Mouse (Mus musculus): ENCODE data around the gene Rtl6. TPM values are rescaled to one million over a fixed set of nuclear protein-coding genes. Genes with fewer than 3 reads are reported as not detected.

Gene Rtl6
- polyA plus RNA-seq, 1 experiment, result 21.6 TPM

GRCm38 (mm10) chr15:84556674-84557073 is 949 bp downstream of the Rtl6 start:
- no peak for TF ChIP-seq CTCF (IDR thresholded peaks at IDR 0.05; ENCODE audit: borderline replicate concordance, insufficient read depth, low read depth, low read length)
- TF ChIP-seq POLR2A (IDR thresholded peaks at IDR 0.05; ENCODE audit: borderline replicate concordance, insufficient read depth, low read length), result no peak
- no peak overlapping the region for H3K27ac ChIP-seq (ENCODE audit: insufficient read depth, low read length)
- H3K4me3 ChIP-seq (replicated peaks; ENCODE audit: insufficient read depth, low read depth, low read length), result peak overlapping the region; percentile 49
- no peaks in the 10 kb centered on the region for H3K27me3 ChIP-seq (ENCODE audit: control insufficient read depth, insufficient read depth, low read length)
- WGBS, result 96% methylated on average over 17 of the region's 17 CpGs
- peak in 1 of 2 experiments; percentile 33 for DNase-seq
- no peaks in the 10 kb centered on the region; the same call in 1 of the 2 replicates for H3K4me1 ChIP-seq (ENCODE audit: control insufficient read depth, insufficient read depth, low read length)

DNA sequence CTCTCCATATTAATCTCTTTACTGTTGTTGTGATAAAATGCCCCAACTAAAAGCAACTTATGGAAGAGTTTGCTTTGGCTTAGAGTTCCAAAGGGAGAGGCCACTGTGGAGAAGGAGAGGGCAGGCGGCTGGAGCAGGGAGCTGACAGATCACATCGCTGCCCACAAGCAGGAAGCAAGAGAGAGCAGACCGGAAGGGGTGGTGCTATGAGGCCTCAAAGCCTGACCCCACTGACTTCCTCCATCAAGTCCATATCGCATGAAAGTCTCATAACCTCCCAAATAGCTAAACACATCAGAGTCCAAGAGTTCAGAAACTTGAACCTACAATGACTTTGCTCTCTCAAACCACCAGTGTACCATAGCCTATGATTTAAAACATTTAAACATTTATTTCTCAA is 6.6 kb downstream of the Rtl6 start:
- Histone ChIP-seq H3K4me3 (replicated peaks; ENCODE audit: insufficient read depth, low read depth, low read length) (no peak overlapping the region), H3K27me3 (ENCODE audit: control insufficient read depth, insufficient read depth, low read length) (no peaks in the 10 kb centered on the region), H3K27ac (ENCODE audit: insufficient read depth, low read length) (no peak overlapping the region), H3K4me1 (ENCODE audit: control insufficient read depth, insufficient read depth, low read length) (no peaks in the 10 kb centered on the region; the same call in 1 of the 2 replicates)
- WGBS, result 96% methylated on average over 4 of the region's 4 CpGs
- DNase-seq, result no peak
- TF ChIP-seq CTCF (IDR thresholded peaks at IDR 0.05; ENCODE audit: borderline replicate concordance, insufficient read depth, low read depth, low read length) (no peak), POLR2A (IDR thresholded peaks at IDR 0.05; ENCODE audit: borderline replicate concordance, insufficient read depth, low read length) (no peak)

DNA sequence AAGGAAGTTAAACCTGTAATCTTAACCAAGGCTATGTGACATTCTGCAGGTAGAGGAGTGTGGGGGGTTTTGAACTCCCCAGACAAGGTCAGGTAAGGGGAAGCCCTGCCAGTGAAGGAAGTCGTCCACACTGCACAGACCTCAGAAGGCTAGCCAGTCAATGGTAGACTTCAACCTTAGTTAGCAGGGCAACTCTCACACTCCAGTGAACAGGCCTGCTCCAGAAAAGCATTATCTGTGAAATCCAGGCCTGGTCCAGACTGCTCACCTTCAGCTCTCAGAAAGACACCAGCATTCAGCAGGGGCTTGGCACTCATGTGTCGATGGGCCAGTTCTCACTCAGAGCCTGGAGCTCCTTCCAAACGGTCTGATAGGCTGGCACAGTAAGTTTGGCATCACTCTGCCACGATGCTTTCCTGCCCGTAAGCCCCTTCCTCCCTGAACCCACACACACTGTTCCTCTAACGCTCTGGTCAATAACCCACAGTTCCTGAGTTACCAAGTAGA is 8.3 kb downstream of the Rtl6 start:
- no peak for DNase-seq
- Histone ChIP-seq H3K27ac (ENCODE audit: insufficient read depth, low read length) (no peak overlapping the region), H3K4me3 (replicated peaks; ENCODE audit: insufficient read depth, low read depth, low read length) (no peak overlapping the region), H3K27me3 (ENCODE audit: control insufficient read depth, insufficient read depth, low read length) (no peaks in the 10 kb centered on the region), H3K4me1 (ENCODE audit: control insufficient read depth, insufficient read depth, low read length) (no peaks in the 10 kb centered on the region; the same call in 1 of the 2 replicates)
- 34% methylated on average over 6 of the region's 6 CpGs for WGBS
- TF ChIP-seq CTCF (IDR thresholded peaks at IDR 0.05; ENCODE audit: borderline replicate concordance, insufficient read depth, low read depth, low read length), result no peak
- no peak for TF ChIP-seq POLR2A (IDR thresholded peaks at IDR 0.05; ENCODE audit: borderline replicate concordance, insufficient read depth, low read length)

- Histone ChIP-seq H3K27me3 (ENCODE audit: control insufficient read depth, insufficient read depth, low read length) (no peaks in the 10 kb centered on the region), H3K27ac (ENCODE audit: insufficient read depth, low read length) (no peak overlapping the region), H3K4me1 (ENCODE audit: control insufficient read depth, insufficient read depth, low read length) (no peaks in the 10 kb centered on the region), H3K4me3 (replicated peaks; ENCODE audit: insufficient read depth, low read depth, low read length) (no peak overlapping the region)
- no peak for DNase-seq
- TF ChIP-seq CTCF (IDR thresholded peaks at IDR 0.05; ENCODE audit: borderline replicate concordance, insufficient read depth, low read depth, low read length) (no peak), POLR2A (IDR thresholded peaks at IDR 0.05; ENCODE audit: borderline replicate concordance, insufficient read depth, low read length) (no peak)
- 93% methylated on average over 3 of the region's 3 CpGs for WGBS
Measured at GRCm38 (mm10) chr15:84546028-84546427, 11.6 kb downstream of the Rtl6 start.

GRCm38 (mm10) chr15:84541175-84541574 is 16.4 kb downstream of the Rtl6 start:
- H3K27me3 ChIP-seq (ENCODE audit: control insufficient read depth, insufficient read depth, low read length), result no peaks in the 10 kb centered on the region
- H3K4me3 ChIP-seq (replicated peaks; ENCODE audit: insufficient read depth, low read depth, low read length), result no peak overlapping the region
- no peak for DNase-seq
- 68% methylated on average over 5 of the region's 5 CpGs for WGBS
- no peak overlapping the region for H3K27ac ChIP-seq (ENCODE audit: insufficient read depth, low read length)
- no peaks in the 10 kb centered on the region for H3K4me1 ChIP-seq (ENCODE audit: control insufficient read depth, insufficient read depth, low read length)
- TF ChIP-seq POLR2A (IDR thresholded peaks at IDR 0.05; ENCODE audit: borderline replicate concordance, insufficient read depth, low read length) (no peak), CTCF (IDR thresholded peaks at IDR 0.05; ENCODE audit: borderline replicate concordance, insufficient read depth, low read depth, low read length) (no peak)

DNA sequence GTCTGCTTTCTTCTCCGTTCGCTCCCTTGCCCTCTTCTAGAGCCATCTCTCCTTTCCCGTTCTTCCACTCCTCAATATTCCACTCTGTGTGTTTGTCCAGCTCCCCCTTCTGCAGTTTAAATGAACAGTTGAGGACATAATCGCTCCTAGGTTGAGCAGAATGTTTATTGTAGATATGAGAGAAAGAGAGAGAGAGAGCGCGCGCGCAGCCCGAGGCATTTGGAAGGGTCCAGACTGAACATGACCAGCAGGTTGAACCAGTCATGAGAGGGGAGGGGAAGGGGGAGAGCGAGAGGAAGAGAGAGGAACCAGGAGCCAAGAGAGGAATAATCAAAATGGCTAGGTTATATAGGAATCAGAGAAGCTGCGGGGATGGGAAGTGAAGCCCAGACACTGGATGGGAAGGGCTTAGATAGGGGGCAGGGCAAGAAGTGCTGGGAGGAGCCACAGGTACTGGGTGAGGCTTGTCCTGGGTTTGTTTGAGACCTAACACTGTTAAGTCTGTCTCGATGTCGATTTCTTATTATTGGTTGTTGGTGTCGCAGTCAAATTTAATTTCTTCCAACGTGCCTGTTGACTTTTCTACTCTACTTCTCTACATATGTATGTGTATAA is 18.5 kb downstream of the Rtl6 start:
- DNase-seq, result no peak
- TF ChIP-seq CTCF (IDR thresholded peaks at IDR 0.05; ENCODE audit: borderline replicate concordance, insufficient read depth, low read depth, low read length), result no peak
- no peak for TF ChIP-seq POLR2A (IDR thresholded peaks at IDR 0.05; ENCODE audit: borderline replicate concordance, insufficient read depth, low read length)
- Histone ChIP-seq H3K4me1 (ENCODE audit: control insufficient read depth, insufficient read depth, low read length) (no peaks in the 10 kb centered on the region), H3K4me3 (replicated peaks; ENCODE audit: insufficient read depth, low read depth, low read length) (no peak overlapping the region), H3K27me3 (ENCODE audit: control insufficient read depth, insufficient read depth, low read length) (no peaks in the 10 kb centered on the region), H3K27ac (ENCODE audit: insufficient read depth, low read length) (no peak overlapping the region)
- 85% methylated on average over 15 of the region's 15 CpGs for WGBS

GRCm38 (mm10) chr15:84537117-84537516 is 20.5 kb downstream of the Rtl6 start:
- H3K27ac ChIP-seq (ENCODE audit: insufficient read depth, low read length), result no peak overlapping the region
- H3K4me1 ChIP-seq (ENCODE audit: control insufficient read depth, insufficient read depth, low read length), result no peaks in the 10 kb centered on the region; the same call in 1 of the 2 replicates
- DNase-seq, result no peak
- WGBS, result 83% methylated on average over 10 of the region's 10 CpGs
- TF ChIP-seq POLR2A (IDR thresholded peaks at IDR 0.05; ENCODE audit: borderline replicate concordance, insufficient read depth, low read length) (no peak), CTCF (IDR thresholded peaks at IDR 0.05; ENCODE audit: borderline replicate concordance, insufficient read depth, low read depth, low read length) (no peak)
- no peaks in the 10 kb centered on the region for H3K27me3 ChIP-seq (ENCODE audit: control insufficient read depth, insufficient read depth, low read length)
- no peak overlapping the region for H3K4me3 ChIP-seq (replicated peaks; ENCODE audit: insufficient read depth, low read depth, low read length)

- H3K27ac ChIP-seq (ENCODE audit: insufficient read depth, low read length), result no peak overlapping the region
- no peak for DNase-seq
- WGBS, result 35% methylated on average over 9 of the region's 9 CpGs
- no peak overlapping the region for H3K4me3 ChIP-seq (replicated peaks; ENCODE audit: insufficient read depth, low read depth, low read length)
- H3K27me3 ChIP-seq (ENCODE audit: control insufficient read depth, insufficient read depth, low read length), result no peaks in the 10 kb centered on the region
- no peak for TF ChIP-seq POLR2A (IDR thresholded peaks at IDR 0.05; ENCODE audit: borderline replicate concordance, insufficient read depth, low read length)
- no peak for TF ChIP-seq CTCF (IDR thresholded peaks at IDR 0.05; ENCODE audit: borderline replicate concordance, insufficient read depth, low read depth, low read length)
- H3K4me1 ChIP-seq (ENCODE audit: control insufficient read depth, insufficient read depth, low read length), result no peaks in the 10 kb centered on the region; the same call in 1 of the 2 replicates
Measured at GRCm38 (mm10) chr15:84536611-84537010, 21.0 kb downstream of the Rtl6 start.
